Mouse (Mus musculus) cerebellum, adult 11 months (tissue): Measurements from ENCODE around the gene Reep3.
"Not testable (repeated sequence)": the region's sequence is repeated elsewhere in the genome, so short reads cannot be mapped to it uniquely, and the experiment has no call there.

Source experiments
- DNase-seq: peaks from one replicate; pipeline ENCODE4 v3.0.0; 2022

The Reep3 gene

DNA sequence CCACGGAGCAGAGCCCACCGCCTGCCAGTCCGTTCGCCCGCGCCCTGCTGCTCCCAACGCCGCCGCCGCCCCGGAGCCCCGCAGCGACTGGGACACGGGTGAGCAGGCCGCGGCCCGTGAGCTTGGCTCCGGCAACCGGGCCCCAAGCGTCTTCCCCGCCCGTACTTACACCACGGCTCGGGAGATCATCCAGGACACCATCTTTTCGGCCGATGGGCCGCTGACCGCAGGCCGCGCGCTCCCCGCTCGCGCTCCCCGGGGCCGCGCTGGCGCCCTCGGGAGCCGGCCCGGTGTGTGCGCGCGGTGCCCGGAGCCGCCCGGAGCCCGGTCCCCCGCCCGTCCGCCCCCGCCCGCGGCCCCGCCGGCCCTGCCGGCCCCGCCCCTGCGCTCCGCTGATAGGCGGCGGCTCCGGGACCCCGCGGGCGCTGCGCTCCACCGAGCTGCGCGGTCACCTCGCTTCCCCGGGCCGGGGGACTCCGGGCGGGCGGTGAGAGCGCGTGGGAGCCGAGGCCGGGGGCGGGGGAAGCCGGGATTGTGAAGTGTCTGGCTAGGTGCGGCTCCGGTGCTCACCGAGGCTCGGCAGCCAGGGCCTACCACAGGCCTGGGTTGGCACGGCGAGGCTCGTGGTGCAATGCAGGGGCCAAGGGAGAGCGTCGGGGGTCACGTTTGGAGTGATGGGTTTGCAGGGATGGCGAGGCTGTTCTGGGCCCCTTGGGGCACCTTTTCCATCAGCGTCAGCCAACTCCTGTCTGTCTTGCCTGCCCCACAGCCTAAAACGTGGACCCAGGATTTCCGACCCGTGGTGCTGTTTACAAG, at the start of gene Reep3:
TSS of gene Reep3 (minus strand) at position 325 of the 816 bp plus-strand sequence.
- DNase-seq = peak; percentile 71

DNA sequence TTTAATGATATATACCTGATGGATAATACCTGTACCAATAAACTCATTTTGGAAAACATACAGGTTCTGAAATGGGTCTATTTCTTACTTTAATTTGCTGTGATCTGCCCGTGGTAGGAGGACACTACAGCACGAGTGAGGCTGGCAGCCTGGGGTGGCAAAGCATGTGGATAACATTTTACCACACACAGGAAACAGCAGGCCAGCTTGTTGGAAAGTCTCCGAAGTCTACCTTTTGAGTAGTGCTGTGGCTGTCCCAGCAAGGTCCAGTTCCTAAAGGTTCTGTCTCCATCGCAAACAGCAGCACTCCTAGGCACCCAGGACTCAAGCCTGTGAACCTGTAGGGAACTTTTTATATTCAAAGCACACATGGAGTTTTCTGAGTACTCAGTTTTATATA, 48.9 kb upstream of the Reep3 start:
- no peak for DNase-seq

DNA sequence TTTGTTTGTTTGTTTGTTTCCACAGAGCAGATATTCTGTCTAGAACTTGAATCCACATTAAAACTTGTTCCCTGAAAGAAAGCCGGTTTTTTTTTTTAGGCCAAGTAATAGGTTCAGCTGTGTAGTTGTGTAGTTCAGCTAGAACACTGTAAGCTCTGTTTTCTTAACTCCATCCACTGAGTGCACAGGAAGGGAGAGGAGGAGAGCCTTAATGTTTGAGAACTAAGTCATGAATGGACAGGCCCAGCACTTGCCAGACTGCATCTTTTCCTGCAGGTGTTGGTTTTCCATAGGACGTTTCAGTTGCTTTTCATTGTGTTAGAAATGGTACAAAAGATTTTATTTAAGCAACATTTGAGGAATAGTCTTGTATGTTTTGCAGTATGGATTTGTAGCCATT, 47.5 kb upstream of the Reep3 start:
- no peak for DNase-seq

DNA sequence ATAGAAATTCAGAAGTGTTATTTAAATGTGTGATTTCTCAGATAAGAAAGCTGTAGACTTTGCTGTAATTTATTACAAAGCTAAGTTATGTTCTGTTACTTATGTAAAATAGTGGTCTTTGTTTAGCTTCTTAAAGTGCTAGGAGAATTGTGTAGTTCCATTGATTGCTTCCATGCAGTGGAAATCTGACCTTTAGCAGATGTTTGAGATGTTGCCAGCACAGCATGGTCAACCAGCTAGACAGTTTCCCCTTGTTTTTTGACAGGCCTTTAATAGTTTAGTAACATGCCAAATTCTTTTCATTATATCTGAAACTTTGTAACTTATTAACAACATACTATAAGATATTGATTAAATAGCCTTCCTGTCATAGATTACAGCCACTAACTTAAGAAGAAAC, 46.9 kb upstream of the Reep3 start:
- DNase-seq = no peak

DNA sequence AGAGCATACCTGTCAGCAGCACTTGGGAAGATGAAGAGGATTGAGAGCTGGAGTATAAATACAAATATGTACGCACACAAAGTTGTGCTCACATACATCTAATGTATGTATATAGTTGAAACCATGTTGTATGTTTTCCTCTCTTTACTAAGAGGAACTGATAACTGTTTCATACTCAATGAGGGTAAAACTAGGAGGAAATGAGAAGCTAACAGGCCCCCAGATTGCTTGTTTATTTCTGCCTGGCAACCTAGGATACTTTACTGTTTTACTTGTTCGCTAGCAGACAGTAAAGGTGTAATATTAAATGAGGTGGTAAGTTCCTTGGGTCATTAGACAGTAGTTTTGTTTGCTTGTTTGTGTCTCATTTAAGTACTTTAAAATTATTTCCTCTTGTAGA, 40.7 kb upstream of the Reep3 start:
- DNase-seq = no peak

DNA sequence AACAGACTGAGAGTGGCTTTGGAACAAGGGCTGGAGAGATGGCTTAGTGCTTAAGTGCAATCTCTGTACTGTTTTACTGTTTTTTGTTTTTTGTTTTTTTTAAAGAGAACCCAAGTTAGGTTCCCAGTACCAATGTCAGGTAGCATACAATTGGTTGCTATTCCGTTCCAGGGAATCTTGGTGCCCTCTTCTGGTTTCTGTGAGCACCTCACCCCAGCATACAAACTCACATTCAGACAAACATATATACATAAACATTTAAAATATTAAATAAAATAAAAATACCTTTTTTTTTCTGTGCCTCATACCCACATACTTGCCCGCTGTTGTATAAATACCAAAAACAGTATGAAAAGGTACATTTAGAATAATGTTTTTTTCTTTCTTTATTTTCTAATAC, 37.6 kb upstream of the Reep3 start:
- DNase-seq = no peak

DNA sequence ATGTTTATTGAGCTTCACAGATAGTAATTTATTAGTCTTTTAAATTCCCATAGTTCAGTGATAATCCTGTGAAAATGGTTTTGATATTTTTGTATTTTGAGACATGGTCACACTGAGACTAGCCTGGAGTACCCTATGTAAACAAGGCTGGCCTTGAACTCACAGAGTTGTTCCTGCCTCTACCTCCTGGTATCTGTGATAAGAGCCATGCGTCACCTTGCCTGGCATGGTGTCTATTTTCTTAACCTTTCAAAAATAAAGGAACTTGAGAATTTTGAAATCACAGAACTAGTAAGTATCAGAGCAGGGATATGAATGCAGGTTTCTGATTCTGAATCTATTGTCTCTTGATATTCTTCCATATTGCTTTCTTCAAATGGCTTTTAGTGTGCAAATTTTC, 35.0 kb upstream of the Reep3 start:
- no peak for DNase-seq

DNA sequence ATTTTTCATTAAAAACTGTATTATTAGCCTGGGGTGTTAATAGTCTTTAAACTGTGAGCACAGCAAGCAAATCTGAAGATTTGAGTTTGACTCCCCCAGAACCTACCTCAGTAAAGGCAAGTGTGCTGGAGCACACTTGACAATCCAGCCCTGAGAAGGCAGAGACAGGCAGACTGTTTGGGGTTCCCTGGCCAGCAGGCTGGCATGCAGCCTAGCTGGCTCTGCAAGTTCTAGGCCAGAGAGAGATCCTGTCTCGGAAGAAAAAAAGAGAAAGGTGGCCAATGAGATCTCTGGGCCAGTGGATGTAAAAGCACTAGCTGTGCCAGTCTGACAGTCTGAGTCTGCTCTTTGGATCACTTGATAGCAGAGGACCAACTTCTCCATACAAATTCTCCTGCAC, 32.8 kb upstream of the Reep3 start:
- DNase-seq = peak; percentile 58

DNA sequence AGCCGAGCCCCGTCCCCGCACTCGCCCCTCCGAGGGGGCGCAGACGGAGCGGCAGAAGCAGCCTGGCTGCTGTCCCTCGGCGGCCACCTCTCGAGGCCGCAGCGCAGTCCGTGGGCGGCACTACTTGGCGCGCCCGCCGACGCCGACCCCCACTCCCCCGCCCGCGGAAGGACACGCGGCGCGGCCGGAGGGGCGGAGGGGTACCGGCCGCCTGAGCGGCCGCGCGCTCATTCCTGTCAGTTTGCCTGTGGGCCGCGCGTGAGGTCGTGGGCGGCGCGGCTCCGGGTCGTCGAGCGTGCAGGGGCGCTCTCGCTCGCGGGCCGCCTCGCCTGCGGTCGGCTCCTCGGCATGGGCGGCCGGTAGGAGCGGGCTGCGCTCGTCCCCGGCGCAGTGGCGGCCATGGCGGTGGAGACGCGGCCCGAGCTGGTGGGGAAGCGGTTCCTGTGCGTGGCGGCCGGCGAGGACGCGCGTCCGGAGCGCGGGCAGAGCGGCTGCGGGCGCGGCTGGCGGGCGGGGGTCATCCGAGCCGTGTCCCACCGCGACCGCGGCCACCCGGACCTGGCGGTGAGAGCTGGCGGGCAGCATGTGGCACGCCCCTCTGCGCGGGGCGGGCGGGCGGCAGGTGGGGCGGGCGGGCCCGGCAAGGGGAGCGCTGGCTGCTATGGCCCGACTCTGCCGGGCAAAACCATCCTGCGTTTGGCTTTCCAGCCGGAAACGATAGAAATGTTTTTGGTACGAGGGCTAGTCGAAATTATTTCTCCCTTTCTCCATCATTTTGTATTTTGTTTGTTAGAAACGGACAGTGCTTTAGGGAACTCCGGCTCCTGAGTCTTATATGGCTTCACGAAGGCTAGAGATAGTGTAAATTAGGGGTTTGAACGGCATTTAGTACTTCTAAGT, 30.4 kb upstream of the Reep3 start:
- peak; percentile 35 for DNase-seq

DNA sequence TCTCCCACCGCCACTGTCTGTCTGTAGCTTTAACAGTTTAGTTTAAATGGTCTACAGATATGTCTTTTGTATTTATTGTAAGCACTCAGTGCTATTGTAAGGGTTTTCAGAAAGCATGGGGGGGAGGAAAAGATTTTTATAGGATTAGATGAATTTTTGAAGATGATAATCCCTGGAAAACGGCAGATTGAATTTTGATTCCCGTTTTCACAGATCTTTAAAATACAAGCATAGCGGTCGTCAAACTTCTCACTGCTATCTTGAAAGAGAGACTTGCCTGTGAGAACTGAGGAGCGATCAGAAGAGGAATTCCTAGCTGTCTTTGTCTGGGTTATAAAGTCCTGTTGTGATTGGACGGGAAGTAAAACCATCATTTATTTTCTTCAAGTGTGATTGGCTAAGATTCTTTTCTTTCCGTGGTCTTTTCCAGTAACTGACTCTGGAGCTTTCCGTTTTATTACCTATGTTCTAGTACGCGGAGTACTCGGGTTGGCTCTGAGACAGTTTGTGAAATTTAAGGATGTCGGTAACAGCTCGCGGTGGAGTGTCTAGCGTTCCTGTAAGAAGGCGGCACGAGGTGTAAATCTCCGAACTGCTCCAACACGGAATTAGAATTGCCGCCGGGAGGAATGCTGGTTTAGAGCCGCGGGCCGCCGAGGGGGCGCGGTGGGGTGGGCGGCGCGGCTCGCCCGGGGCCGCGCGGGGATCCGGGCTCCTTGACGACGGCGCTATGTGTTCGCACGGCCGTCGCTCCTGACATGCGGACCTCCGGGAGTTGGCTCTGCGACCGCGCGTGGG, 29.5 kb upstream of the Reep3 start:
- no peak for DNase-seq

DNA sequence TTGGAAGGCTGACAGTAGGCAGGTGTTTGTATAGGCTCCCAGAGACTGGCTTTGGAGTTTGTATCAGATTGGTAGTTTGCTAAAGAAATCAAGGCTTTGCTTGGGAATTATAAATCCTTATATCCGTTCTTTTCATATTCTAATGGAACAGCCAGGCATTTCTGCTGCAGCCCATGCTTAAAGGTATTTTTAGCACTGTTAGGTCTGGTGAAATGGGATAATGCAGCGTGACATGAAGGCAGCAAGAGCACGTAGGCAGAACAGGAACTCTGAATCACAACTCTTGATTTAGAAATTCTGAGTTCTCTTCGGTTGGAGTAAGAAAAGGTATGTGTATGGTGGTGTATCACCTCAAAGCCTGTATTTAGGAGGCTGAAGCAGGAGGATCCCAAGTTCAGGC, 27.4 kb upstream of the Reep3 start:
- DNase-seq = no peak

DNA sequence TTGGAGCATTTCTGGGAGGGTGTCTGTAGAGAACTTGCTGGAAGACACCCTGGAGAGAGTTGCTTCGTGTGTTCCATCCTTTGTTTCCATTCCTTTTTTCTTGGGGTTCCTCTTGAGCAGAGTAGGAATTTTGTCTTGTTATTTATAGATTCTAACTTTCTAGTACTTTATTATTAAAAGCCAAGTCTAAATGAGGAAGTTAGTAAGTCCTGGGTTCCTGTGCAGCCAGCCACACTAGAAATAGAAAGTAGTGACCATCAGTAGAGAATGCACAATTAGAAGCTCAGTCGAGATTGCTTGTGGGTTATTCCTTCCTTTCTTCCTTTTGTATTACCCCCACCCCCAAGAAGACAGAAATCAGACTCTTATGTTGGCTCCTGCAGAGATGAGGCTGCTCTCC, 27.0 kb upstream of the Reep3 start:
- DNase-seq = no peak

DNA sequence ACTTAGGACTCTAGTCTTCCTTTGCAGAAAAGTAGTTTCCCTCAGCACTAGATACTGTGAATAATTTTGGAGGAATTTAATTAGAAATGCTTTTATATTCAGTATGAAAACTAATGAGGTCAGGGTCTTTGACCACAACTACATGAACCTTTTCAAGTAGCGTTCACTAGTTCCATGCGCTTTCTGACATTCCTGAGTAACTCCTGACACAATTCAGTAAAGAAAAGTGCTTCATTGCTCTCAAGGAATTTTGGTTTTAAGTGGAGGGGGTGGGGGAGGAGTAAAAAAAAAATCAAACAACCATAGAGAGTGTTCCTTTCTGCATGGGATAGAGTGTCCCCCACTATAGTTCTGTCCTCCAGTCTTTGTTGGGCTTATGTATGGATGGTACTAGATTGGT, 23.9 kb upstream of the Reep3 start:
- no peak for DNase-seq

DNA sequence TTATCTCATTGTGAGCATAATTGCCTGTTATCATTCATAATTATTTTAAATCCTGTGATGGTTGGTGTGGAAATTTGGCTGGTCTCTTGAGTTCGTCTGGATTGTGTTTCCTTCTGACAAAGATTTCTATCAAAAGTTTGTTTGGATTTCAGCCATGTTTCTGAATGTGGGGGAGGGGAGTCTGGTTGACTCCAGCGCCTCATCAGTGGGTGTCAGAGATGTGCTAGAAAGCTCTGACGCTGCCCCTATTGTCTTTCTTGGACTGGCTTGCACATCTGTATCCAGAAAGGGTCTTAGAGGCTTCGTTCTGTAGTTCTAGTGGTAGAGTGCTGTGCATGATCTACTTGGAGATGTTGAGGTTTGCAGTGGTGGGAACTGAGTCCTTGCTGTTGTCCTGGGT, 23.4 kb upstream of the Reep3 start:
- DNase-seq = no peak

DNA sequence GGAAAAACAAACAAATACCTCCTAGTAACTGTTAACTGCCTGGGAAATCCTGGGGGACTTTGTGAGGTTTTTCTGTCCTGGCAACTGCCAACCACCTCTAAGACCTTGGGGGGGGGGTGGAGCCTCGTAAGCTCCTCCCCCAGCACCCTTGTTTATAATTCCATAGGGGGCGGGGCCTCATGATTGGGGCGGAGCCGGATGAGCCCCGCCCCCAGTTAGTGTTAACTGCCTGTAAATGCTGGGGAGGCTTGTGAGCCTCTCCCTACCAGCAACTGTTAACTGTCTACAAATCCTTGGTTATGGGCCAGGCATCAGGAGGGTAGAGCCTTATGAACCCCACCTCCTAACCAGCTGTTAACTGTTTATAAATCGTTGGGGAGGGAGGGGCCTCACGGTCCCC, 22.5 kb upstream of the Reep3 start:
- DNase-seq = no peak

DNA sequence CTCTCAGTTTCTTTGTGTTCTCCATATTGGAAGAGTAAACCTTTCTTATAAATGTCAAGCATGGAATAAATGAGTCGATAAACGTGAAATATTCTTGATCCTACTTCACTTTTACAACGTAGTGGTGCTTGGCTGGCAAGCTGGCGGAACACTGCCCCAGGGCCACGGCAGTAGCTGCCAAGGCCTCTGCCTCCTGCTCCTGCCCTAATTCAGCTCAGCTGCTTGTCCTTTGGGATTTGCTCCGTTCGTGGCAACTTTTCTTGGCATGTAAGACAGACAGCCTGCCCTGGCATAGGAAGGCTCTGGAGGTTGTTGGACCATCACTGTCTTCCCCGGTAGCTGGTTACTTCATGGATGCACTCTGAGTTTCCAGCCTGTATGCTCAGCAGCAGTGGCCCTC, 19.5 kb upstream of the Reep3 start:
- DNase-seq = peak; percentile 52

DNA sequence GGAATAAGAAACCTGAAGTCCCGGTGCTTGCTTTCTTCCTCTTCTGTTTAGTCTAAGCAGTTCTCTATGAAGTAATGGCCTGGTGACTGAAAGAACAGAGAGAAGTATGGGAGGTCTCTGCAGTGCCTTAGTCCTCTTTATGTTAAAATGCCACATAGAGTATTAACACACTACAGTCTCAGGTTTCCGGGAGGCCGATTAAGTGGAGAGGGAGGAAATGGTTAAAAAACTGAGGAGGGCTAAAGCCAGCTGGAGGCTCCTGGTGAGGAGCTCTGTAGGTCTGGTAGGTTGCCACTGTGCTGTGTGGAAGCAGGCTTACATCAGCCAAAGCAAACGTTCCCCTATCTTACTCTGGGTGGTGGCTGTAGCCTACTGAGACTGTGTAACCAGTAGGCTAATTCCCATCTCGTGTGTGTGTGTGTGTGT, 18.9 kb upstream of the Reep3 start:
- DNase-seq = no peak

DNA sequence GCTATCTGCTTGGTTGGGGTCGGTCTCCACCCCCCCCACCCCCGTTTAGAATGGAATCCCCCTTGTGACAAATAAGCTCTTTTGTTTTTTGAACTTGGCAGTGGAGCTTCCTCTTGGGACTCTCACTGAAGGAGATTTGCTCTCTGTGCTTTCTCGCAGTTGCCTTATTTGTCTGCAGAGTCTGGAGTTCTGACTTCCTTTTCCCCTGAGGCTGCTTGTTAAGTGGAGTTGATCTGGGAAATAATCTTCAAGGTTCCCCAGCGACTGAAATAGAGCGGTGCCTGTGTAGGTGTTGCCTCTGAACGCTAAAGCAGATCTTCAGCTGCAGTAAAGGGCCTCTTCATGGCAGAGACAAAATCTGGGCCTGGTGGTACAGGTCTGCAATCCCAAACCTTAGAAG, 18.4 kb upstream of the Reep3 start:
- DNase-seq = no peak

DNA sequence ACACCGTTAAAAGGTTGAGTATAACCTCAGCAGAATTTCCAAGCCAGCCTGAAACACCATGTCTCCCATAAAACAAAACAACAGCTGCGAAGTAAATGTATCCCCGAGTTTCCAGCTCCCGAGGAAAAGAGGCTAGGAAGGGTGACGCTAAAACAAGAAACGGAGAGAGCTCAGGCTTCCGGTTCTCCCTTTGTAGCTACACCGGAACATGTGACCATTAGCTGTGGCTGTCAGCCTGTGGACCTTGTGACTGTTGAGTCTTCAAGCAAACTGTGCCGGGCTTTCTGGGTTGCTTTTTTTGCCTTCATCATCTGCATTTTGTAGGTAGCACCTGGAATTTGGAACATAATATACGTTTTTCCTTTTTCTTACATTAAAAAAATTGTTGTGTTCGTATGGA, 17.1 kb upstream of the Reep3 start:
- no peak for DNase-seq

DNA sequence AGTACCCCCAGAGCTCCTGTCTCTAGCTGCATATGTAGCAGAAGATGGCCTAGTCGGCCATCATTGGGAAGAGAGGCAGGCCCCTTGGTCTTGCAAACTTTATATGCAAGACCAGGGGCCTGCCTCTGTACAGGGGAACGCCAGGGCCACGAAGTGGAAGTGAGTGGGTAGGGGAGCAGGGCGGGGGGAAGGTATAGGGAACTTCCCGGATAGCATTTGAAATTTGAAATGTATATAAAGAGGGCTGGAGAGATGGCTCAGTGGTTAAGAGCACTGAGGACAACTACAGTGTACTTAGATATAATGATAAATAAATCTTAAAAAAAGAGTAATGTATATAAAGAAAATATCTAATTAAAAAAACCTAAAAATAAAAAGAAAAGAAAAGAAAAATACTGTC, 16.2 kb upstream of the Reep3 start:
- not testable (repeated sequence) for DNase-seq

DNA sequence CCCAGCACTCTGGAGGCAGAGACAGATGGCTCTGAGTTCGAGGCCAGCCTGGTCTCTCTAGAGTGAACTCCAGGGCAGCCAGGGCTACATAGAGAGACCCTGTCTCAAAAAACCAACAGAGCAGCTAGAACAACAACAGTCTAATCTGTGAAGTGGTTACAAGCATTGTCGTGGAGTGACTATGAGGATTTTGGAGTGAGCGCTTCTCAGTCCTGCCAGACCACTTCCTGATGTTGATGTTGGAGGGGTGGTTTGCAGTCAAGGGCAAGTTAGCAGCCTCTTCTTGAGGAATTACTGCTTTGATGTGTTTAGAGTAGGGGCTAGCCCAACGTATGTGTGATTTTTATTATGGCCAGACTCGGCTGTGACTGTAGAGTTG, 15.0 kb upstream of the Reep3 start:
- no peak for DNase-seq

DNA sequence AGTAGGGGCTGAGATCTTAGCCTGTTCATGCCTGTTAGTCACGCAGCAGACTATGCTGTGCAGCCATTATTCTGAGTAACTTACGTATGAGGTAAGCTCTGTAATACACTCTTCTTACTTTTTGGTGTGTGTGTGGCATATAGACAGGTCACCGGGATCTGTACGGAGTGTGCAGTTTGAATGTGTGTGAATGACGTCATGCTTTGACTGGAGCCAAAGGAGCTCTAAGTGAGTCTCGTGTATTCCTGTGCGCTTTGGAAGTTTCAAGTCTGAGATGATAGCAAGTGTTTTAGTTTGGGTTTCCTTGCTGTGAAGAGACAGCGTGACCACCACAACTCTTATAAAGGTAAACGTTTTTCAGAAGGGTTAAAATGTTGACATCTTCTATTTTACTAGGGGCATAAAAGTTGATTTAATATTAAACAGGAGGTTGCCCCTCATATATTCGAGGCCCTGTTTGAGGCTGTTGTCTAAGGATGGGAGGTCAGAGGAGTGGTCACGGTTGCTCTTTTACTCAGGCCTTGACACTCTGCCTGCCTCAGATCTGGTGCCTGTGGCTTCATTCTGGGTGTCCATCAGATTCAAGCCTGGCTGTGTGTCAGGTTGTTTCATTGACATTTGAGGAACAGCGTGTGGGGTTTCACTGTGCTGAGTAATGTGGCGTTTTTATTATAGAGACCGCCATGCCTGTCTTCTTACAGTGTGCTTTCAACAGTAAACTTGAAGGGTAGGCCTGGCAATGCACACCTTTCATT, 14.5 kb upstream of the Reep3 start:
- DNase-seq = no peak

DNA sequence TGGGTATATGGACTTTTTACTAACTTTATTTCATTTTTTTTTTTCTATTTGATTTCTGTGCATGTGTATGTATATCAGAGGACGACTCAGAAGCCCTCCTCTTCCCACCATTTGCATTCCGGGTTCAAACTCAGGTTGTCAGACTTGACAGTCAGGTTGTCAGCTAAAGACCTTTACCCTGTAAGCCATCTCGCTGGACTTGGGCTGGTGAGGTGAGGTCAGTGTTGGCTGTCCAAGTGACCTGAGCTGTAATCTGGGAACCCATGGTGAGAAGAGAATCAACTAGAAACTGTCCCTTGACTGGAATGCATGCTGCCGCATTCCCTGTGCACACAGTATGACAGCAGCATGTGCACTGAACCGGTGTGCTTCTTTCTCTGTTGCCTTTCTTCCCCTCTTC, 12.9 kb upstream of the Reep3 start:
- DNase-seq = no peak
